Mouse (Mus musculus) adrenal gland, postnatal 10 days (tissue): ENCODE data around the gene Scly. TPM values are rescaled to one million over a fixed set of nuclear protein-coding genes. Genes with fewer than 3 reads are reported as not detected.

ENCODE experiments used
- DNase-seq: peaks from one replicate; pipeline ENCODE4 v3.0.0; 2021; ENCODE audit warnings: mixed read lengths
- total RNA-seq, 2 experiments: library from RNA; stranded (reverse); gene quantifications; 2 replicates each; pipeline ENCODE4 v1.2.3; 2021

Gene Scly
- total RNA-seq, 2 experiments from 2014 or later = 22.8 to 23.4 TPM

- peak; percentile 41 for DNase-seq
Measured at GRCm38 (mm10) chr1:91299707-91300426, 1.7 kb downstream of the Scly start.

- no peak for DNase-seq
Measured at GRCm38 (mm10) chr1:91301206-91301920, 3.2 kb downstream of the Scly start.

DNA sequence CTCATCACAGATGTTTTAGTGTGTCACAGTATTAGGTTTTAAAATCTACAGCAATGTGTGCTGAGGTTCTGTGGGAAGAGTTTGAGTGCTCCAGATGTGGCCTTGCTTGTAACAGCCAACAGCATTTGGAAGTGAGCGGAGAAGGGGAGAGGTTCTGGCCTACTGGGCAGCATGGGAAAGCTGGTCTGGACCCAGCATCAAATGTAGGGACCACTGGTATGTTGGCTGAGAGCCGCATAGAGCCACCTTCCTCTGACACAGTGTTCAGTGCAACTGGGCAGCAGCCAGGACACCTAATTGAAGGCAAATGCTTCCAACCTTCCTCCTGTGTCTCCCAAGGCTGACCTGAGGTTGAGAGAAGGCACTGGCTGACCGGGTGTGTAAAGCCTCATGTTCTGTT is 3.9 kb downstream of the Scly start:
- no peak for DNase-seq

DNA sequence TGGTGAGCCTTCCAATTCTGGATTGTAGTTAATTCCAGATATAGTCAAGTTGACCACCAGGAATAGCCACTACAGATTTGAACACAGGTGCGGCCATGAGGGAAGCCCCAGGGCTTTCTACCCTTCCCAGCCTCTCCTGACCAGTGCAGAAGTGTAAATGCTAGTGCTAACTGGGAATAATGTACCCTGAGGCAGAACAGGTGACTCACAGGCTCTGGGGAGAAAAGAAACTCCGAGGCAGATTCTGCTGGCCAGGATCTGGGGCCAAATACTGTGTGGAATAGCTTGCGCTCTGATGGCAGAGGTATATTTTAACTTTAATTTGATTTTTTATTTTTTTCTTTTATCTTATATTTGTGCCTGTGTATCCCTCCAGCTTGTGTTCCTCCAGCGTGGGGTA is 6.5 kb downstream of the Scly start:
- DNase-seq = no peak

- no peak for DNase-seq
Measured at GRCm38 (mm10) chr1:91309366-91310085, 11.4 kb downstream of the Scly start.

DNA sequence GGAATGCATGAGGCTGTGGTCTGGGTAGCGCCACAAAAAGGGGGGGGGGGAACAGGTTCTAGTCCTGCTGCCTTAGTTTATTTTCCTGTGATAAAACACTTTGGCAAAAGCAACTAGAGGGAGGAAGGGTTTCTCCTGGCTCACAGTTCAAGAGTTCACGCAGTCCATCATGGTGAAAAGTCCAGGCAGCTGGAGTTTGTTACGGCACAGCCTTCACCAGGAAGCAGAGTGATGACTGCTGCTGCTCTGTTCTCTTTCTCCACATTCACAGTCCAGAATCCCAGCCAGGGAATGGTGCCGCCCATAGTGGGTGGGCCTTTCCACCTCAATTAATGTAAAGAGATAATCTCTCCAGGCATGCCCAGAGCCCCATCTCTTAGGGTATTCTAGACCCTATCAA is 14.1 kb downstream of the Scly start:
- no peak for DNase-seq

GRCm38 (mm10) chr1:91313251-91313650 is 15.1 kb downstream of the Scly start:
- DNase-seq = no peak

GRCm38 (mm10) chr1:91317656-91318055 is 19.5 kb downstream of the Scly start:
- no peak for DNase-seq

GRCm38 (mm10) chr1:91321760-91322438 is 23.8 kb downstream of the Scly start, which contains the start of gene Espnl:
Gene Espnl (plus strand): TSS chr1:91322075.
- DNase-seq = no peak

DNA sequence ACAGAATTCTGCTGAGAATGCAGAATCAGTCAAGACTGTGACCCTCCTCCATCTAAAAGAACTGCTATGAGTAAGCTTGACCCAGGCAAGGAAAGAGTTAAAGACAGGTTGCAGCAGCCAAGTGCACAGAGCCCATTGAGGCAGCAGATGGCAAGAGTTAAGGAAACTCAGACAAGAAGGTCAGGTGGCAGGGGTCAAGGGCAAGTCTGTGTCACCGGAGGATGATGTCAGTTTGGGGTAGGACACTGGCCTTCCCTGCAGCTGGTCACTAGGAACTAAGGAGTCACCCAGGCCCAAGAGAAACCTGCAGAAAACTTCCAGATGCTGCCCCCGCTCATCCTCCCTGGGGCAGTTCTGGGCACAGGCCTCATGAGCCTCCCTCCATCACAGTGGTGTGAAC is 26.5 kb downstream of the Scly start:
- DNase-seq = no peak

GRCm38 (mm10) chr1:91325488-91326042 is 27.4 kb downstream of the Scly start:
- no peak for DNase-seq

- no peak for DNase-seq
Measured at GRCm38 (mm10) chr1:91332102-91332501, 34.0 kb downstream of the Scly start.

GRCm38 (mm10) chr1:91333582-91333981 is 35.4 kb downstream of the Scly start:
- DNase-seq = no peak

DNA sequence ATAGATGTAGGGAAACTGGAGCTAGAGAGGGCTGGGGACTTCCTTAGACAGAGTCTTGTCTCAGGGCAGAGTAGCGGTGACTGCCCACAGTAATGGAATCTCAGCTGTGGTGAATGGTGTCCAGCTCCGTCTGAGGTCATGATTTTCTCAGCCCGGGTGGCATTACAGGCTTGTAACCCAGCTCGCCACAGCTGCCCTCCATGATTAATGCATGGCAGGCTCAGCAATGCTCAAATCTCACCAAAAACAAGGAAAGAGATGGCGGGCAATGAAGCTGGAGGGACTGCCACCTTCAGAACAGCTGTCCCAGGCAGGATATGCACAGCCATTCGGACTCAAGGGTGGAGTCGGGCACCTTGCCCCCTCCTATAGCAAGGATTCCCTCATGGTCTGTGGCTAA is 39.2 kb downstream of the Scly start:
- no peak for DNase-seq

DNA sequence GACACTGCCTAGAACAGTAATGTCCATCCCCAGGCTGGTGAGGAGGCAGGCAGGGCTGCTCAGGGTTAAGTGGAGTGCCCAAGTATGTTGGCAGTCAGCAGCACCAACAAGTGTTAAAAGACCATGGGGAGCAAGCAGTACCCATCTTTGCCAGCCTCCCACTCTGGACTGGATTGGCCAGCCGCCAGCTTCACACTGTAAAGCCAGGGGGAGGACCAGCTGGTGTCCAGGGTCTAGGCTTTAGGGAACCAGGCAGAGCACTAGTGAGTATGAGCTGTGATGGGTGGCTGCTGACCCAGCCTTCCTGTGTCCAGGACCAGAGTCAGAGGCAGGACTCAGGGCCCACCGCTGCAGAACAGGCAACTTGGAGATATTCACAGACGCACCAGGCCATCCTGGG is 45.9 kb downstream of the Scly start:
- no peak for DNase-seq

- peak; percentile 47 for DNase-seq
Measured at GRCm38 (mm10) chr1:91344921-91345685, 47.0 kb downstream of the Scly start.

DNA sequence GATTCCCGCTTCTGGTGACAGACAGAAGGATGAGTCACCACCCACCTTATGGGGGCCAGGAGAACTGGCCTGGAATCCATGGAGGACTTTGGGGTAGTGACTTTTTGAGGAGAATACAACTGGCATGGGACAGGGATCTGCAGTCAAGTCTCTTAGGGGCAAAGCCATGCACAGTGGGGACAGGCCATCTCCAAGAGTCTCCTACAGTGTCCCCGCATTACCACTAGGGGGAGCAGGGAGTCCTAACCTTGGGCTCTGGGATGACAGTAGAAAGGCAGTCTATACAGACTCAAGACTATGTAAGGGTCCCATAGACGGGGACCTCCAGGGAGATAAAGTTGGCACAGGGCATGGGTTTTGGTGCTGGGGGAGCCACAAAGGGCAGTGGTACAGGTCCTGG is 48.8 kb downstream of the Scly start:
- DNase-seq = peak; percentile 80

DNA sequence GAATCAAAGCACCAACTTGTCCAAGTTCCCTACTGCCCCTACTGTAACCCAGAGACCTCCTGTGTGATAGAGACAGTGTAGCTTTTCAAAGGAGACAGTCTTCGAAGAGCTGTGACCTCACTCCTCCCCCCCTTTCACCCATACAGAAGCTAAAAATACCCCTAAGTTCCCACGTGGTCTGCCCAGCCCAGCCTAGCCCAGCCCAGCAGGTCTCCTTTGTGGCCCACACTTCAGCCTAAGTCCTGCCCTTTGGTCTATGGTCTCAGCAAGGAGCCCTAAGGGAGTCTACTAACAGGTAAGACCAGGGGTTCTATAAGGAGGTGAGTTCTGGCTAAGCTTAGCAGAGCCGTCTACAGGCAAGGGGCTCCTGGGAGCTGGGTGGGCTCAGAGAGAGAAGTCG is 52.7 kb downstream of the Scly start, which contains the start of gene Klhl30:
Klhl30 (plus strand) TSS at position 176 of the 400 bp plus-strand sequence.
- no peak for DNase-seq

DNA sequence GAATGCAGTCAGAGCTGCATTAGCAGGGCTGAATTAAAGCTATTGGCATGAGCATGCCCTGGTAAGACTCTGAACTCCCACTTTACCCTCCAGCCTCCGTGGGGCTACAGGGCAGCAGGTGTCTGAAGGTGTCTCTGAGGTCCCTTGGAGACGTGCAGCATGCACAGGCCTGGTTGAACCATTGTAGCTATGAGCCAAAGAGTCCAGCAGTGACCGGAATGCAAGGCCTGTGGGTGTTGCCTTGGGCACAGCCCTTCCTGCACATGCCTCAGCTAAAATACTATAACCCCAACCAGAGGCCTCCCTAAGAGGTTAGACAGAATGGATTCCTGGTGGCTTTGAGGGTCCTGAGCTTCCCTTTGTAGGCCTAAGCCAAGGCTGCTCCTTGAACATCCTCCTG is 53.1 kb downstream of the Scly start:
- no peak for DNase-seq

DNA sequence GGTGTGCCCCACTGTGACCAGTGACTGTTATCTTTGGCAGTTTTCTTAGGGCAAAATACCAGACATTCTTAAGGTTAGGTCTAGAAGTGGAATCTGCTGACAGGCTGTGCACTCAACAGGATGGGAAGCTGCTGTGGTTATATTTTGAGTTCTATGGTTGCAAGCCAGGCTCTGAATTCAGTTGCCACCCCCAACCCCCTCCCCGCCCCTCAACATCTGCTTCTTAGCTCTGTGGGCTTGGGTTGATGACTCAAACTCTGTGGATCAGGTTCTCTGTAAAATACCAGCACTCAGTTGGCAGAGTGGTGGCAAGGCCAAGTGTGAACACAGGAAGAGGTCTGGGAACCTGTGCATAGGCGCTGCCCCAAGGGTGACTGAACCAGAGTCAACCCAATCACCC is 54.1 kb downstream of the Scly start:
- no peak for DNase-seq

GRCm38 (mm10) chr1:91356105-91356504 is 58.0 kb downstream of the Scly start:
- no peak for DNase-seq
